Mouse (Mus musculus) hindbrain, postnatal 0 days (tissue): Measurements from ENCODE around the gene Snx27. TPM values are rescaled to one million over a fixed set of nuclear protein-coding genes. Genes with fewer than 3 reads are reported as not detected.

Experiments
- ATAC-seq: fragments of 200-750 bp; cut with Nextera tagmentation; 2 replicates; pipeline ENCODE4 v1.8.0; 2017; ENCODE audit warnings: mild to moderate bottlenecking, moderate TSS enrichment, moderate library complexity
- DNase-seq: peaks from one replicate; pipeline ENCODE4 v3.0.0-alpha.2; 2015; ENCODE audit warnings: low spot score
- H3K27ac ChIP-seq: fragments of 300-500 bp; sonication (generic); 2 replicates; pipeline ENCODE4 v1.5.1; 2014; ENCODE audit warnings: mild to moderate bottlenecking
- H3K27me3 ChIP-seq: fragments of 300-500 bp; sonication (generic); 2 replicates; pipeline ENCODE4 v1.6.1; 2014; ENCODE audit warnings: low read length, mixed read lengths; ENCODE audit not compliant: insufficient read depth
- H3K36me3 ChIP-seq: fragments of 300-500 bp; sonication (generic); 2 replicates; pipeline ENCODE4 v1.6.1; 2014; ENCODE audit warnings: low read length, mixed read lengths; ENCODE audit not compliant: insufficient read depth
- H3K4me1 ChIP-seq: fragments of 300-500 bp; sonication (generic); 2 replicates; pipeline ENCODE4 v1.6.1; 2014; ENCODE audit warnings: antibody characterized with exemption, low read length, mixed read lengths; ENCODE audit not compliant: insufficient read depth
- H3K4me2 ChIP-seq: fragments of 300-500 bp; sonication (generic); 2 replicates; pipeline ENCODE4 v1.6.1; 2014; ENCODE audit warnings: low read depth, mild to moderate bottlenecking, low read length, moderate library complexity, mixed read lengths
- H3K4me3 ChIP-seq: fragments of 300-500 bp; sonication (generic); 2 replicates; pipeline ENCODE4 v1.5.1; 2014; ENCODE audit warnings: low read length
- H3K9ac ChIP-seq: fragments of 300-500 bp; sonication (generic); replicated peaks from 2 replicates; pipeline ENCODE4 v1.6.1; 2014; ENCODE audit warnings: mild to moderate bottlenecking, low read length, moderate library complexity, mixed read lengths
- H3K9me3 ChIP-seq: fragments of 300-500 bp; sonication (generic); 2 replicates; pipeline ENCODE4 v1.6.1; 2016; ENCODE audit warnings: low read length, mixed read lengths
- CTCF ChIP-seq: IDR thresholded peaks from 2 replicates; pipeline ENCODE4 v1.5.1; 2016; ENCODE audit warnings: antibody characterized with exemption, control low read depth, low read depth
- WGBS: fragments of 180-500 bp; shearing (Covaris S2); extraction: QIAGEN DNeasy Blood & Tissue Kit; methylation state at CpG from one replicate; pipeline ENCODE4 v1.1.7; 2014; 5-methylcytosine and 5-hydroxymethylcytosine counted together
- polyA plus RNA-seq: library from polyadenylated mRNA; unstranded; fragments of >200 nt; fragmentation: Nextera tagmentation; extraction: Ambion mirVana; gene quantifications from 2 replicates; pipeline ENCODE4 v1.2.1, GENCODE M21; 2015
- total RNA-seq: library from RNA; depleted of rRNA; stranded (reverse); fragments of >200 nt; gene quantifications from 2 replicates; pipeline ENCODE4 v1.2.3, GENCODE M21; 2014

Snx27 gene
- total and polyA plus RNA-seq, 2 experiments from 2014 or later = 71.3 to 81.7 TPM

GRCm38 (mm10) chr3:94473567-94474232 is 108.8 kb downstream of the Snx27 start:
- no peaks in the 10 kb centered on the region for H3K9me3 ChIP-seq
- peaks cover 8% of the 10 kb centered on the region; the same call in 1 of the 2 replicates for H3K4me1 ChIP-seq
- H3K36me3 ChIP-seq = no peaks in the 10 kb centered on the region
- TF ChIP-seq CTCF = no peak
- H3K27me3 ChIP-seq = no peaks in the 10 kb centered on the region
- no peak overlapping the region for H3K9ac ChIP-seq
- no peak overlapping the region for H3K4me2 ChIP-seq
- no peak for DNase-seq
- WGBS = 57% methylated on average over 5 of the region's 5 CpGs
- H3K27ac ChIP-seq = 0 out of 2 replicates have a peak overlapping the region, but pooled peaks have one; percentile 9
- H3K4me3 ChIP-seq = no peak overlapping the region
- no peak for ATAC-seq

GRCm38 (mm10) chr3:94473115-94473505 is 109.4 kb downstream of the Snx27 start:
- H3K36me3 ChIP-seq = no peaks in the 10 kb centered on the region
- H3K4me2 ChIP-seq = peak overlapping the region; percentile 49
- no peaks in the 10 kb centered on the region for H3K9me3 ChIP-seq
- no peak overlapping the region for H3K9ac ChIP-seq
- H3K4me3 ChIP-seq = no peak overlapping the region
- peaks cover 8% of the 10 kb centered on the region; the same call in 1 of the 2 replicates for H3K4me1 ChIP-seq
- 49% methylated on average over 10 of the region's 10 CpGs for WGBS
- H3K27ac ChIP-seq = peak overlapping the region; percentile 8; the same call in 1 of the 2 replicates
- no peak for TF ChIP-seq CTCF
- ATAC-seq (no peak), DNase-seq (no peak)
- no peaks in the 10 kb centered on the region for H3K27me3 ChIP-seq

- H3K4me1 ChIP-seq = peaks cover 8% of the 10 kb centered on the region; the same call in 1 of the 2 replicates
- H3K9ac ChIP-seq = no peak overlapping the region
- DNase-seq (peak; percentile 60), ATAC-seq (peak; percentile 41; the same call in 1 of the 2 replicates)
- no peaks in the 10 kb centered on the region for H3K36me3 ChIP-seq
- 12% methylated on average over 28 of the region's 28 CpGs for WGBS
- H3K4me3 ChIP-seq = peak overlapping the region; percentile 24; the same call in 1 of the 2 replicates
- no peak for TF ChIP-seq CTCF
- peak overlapping the region; percentile 49 for H3K4me2 ChIP-seq
- H3K9me3 ChIP-seq = no peaks in the 10 kb centered on the region
- H3K27me3 ChIP-seq = no peaks in the 10 kb centered on the region
- H3K27ac ChIP-seq = peak overlapping the region; percentile 8; the same call in 1 of the 2 replicates
These were observed 109.9 kb downstream of the Snx27 start for GRCm38 (mm10) chr3:94472447-94473114.

GRCm38 (mm10) chr3:94468931-94469330 is 113.6 kb downstream of the Snx27 start:
- no peak overlapping the region for H3K4me2 ChIP-seq
- H3K4me1 ChIP-seq = peaks cover 18% of the 10 kb centered on the region
- no peaks in the 10 kb centered on the region for H3K27me3 ChIP-seq
- DNase-seq (no peak), ATAC-seq (no peak)
- H3K27ac ChIP-seq = no peak overlapping the region
- H3K4me3 ChIP-seq = no peak overlapping the region
- 65% methylated on average over 3 of the region's 3 CpGs for WGBS
- H3K36me3 ChIP-seq = no peaks in the 10 kb centered on the region
- H3K9ac ChIP-seq = no peak overlapping the region
- TF ChIP-seq CTCF = no peak
- no peaks in the 10 kb centered on the region for H3K9me3 ChIP-seq

- DNase-seq = peak; percentile 72
- Histone ChIP-seq H3K4me2 (no peak overlapping the region), H3K4me3 (no peak overlapping the region), H3K27me3 (no peaks in the 10 kb centered on the region), H3K36me3 (no peaks in the 10 kb centered on the region), H3K9ac (no peak overlapping the region), H3K9me3 (no peaks in the 10 kb centered on the region), H3K4me1 (peaks cover 12% of the 10 kb centered on the region), H3K27ac (peak overlapping the region; percentile 78)
- WGBS = 34% methylated on average over 13 of the region's 13 CpGs
- ATAC-seq = peak; percentile 71
- TF ChIP-seq CTCF = peak; percentile 13; the same call in 1 of the 2 replicates
These were observed 116.7 kb downstream of the Snx27 start for GRCm38 (mm10) chr3:94465632-94466430.

GRCm38 (mm10) chr3:94463926-94464578 is 118.5 kb downstream of the Snx27 start:
- 29% methylated on average over 11 of the region's 11 CpGs for WGBS
- DNase-seq = peak; percentile 77

More at GRCm38 (mm10) chr3:94463926-94464578, 118.5 kb downstream of the Snx27 start:
- ATAC-seq = peak; percentile 79
- peaks cover 12% of the 10 kb centered on the region for H3K4me1 ChIP-seq
- H3K9ac ChIP-seq = no peak overlapping the region
- no peaks in the 10 kb centered on the region for H3K36me3 ChIP-seq
- TF ChIP-seq CTCF = no peak
- no peak overlapping the region for H3K4me2 ChIP-seq
- no peaks in the 10 kb centered on the region for H3K9me3 ChIP-seq
- no peaks in the 10 kb centered on the region for H3K27me3 ChIP-seq
- peak overlapping the region; percentile 78 for H3K27ac ChIP-seq
- no peak overlapping the region for H3K4me3 ChIP-seq
